Mouse (Mus musculus) kidney, embryonic 14.5 days (tissue): ENCODE measurements at regions not wholly inside any gene's neighbourhood (a gene's known extent, or its start where the extent isn't known, plus 50 kb on each side); places are given as distances from the start of the nearest gene placed in this dataset.

Experiments
- ATAC-seq: fragments of 200-750 bp; cut with Nextera tagmentation; 2 replicates; pipeline ENCODE4 v1.8.0; 2017; ENCODE audit warnings: moderate number of reproducible peaks, mild to moderate bottlenecking, moderate TSS enrichment, moderate library complexity; ENCODE audit not compliant: low FRiP score, low TSS enrichment
- H3K27ac ChIP-seq: fragments of 300-500 bp; sonication (generic); 2 replicates; pipeline ENCODE4 v1.5.1; 2014; ENCODE audit warnings: low read depth, mild to moderate bottlenecking, low read length, moderate library complexity, mixed read lengths
- H3K27me3 ChIP-seq: fragments of 300-500 bp; sonication (generic); 2 replicates; pipeline ENCODE4 v1.6.1; 2014; ENCODE audit warnings: mild to moderate bottlenecking, low read length; ENCODE audit not compliant: control insufficient read depth, insufficient read depth
- H3K36me3 ChIP-seq: fragments of 300-500 bp; sonication (generic); 2 replicates; pipeline ENCODE4 v1.6.1; 2014; ENCODE audit warnings: low read length, mixed read lengths; ENCODE audit not compliant: control insufficient read depth, insufficient read depth
- H3K4me1 ChIP-seq: fragments of 300-500 bp; sonication (generic); 2 replicates; pipeline ENCODE4 v1.6.1; 2014; ENCODE audit warnings: low read length, mixed read lengths; ENCODE audit not compliant: control insufficient read depth, insufficient read depth
- H3K4me2 ChIP-seq: fragments of 300-500 bp; sonication (generic); replicated peaks from 2 replicates; pipeline ENCODE4 v1.6.1; 2014; ENCODE audit warnings: low read depth, mild to moderate bottlenecking, low read length
- H3K4me3 ChIP-seq: fragments of 300-500 bp; sonication (generic); 2 replicates; pipeline ENCODE4 v1.5.1; 2014; ENCODE audit warnings: mild to moderate bottlenecking, low read length
- H3K9ac ChIP-seq: fragments of 300-500 bp; sonication (generic); 2 replicates; pipeline ENCODE4 v1.6.1; 2014; ENCODE audit warnings: low read depth, mild to moderate bottlenecking, low read length, moderate library complexity
- H3K9me3 ChIP-seq: fragments of 300-500 bp; sonication (generic); 2 replicates; pipeline ENCODE4 v1.6.1; 2016; ENCODE audit warnings: low read length; ENCODE audit not compliant: control insufficient read depth
- WGBS: fragments of 180-500 bp; shearing (Covaris S2); extraction: QIAGEN DNeasy Blood & Tissue Kit; methylation state at CpG from one replicate; pipeline ENCODE4 v1.1.7; 2014; 5-methylcytosine and 5-hydroxymethylcytosine counted together

- Histone ChIP-seq H3K9ac (no peak overlapping the region), H3K4me3 (no peak overlapping the region), H3K36me3 (no peaks in the 10 kb centered on the region), H3K27ac (no peak overlapping the region), H3K4me2 (no peak overlapping the region), H3K9me3 (no peaks in the 10 kb centered on the region), H3K4me1 (no peaks in the 10 kb centered on the region), H3K27me3 (no peaks in the 10 kb centered on the region)
- WGBS, result 76% methylated on average over 2 of the region's 2 CpGs
- ATAC-seq, result no peak
Observed at GRCm38 (mm10) chr15:61440284-61440683, 517.5 kb upstream of the A1bg start.

- Histone ChIP-seq H3K4me3 (no peak overlapping the region), H3K9ac (no peak overlapping the region), H3K9me3 (no peaks in the 10 kb centered on the region), H3K27ac (no peak overlapping the region), H3K4me1 (no peaks in the 10 kb centered on the region), H3K27me3 (no peaks in the 10 kb centered on the region), H3K4me2 (no peak overlapping the region), H3K36me3 (no peaks in the 10 kb centered on the region)
- 74% methylated on average over 2 of the region's 2 CpGs for WGBS
- no peak for ATAC-seq
Observed at GRCm38 (mm10) chr15:61439623-61440170, 516.9 kb upstream of the A1bg start.

GRCm38 (mm10) chr15:61428818-61429415, 506.1 kb upstream of the A1bg start:
- ATAC-seq, result no peak
- Histone ChIP-seq H3K36me3 (no peaks in the 10 kb centered on the region), H3K9ac (no peak overlapping the region), H3K4me2 (no peak overlapping the region), H3K4me3 (no peak overlapping the region), H3K4me1 (no peaks in the 10 kb centered on the region), H3K27me3 (no peaks in the 10 kb centered on the region), H3K27ac (no peak overlapping the region), H3K9me3 (no peaks in the 10 kb centered on the region)
- 88% methylated on average over 2 of the region's 2 CpGs for WGBS

- H3K4me1 ChIP-seq, result no peaks in the 10 kb centered on the region
- H3K36me3 ChIP-seq, result no peaks in the 10 kb centered on the region
- H3K4me3 ChIP-seq, result no peak overlapping the region
- H3K27me3 ChIP-seq, result no peaks in the 10 kb centered on the region
- no peak overlapping the region for H3K27ac ChIP-seq
- WGBS, result 55% methylated on average over 5 of the region's 5 CpGs
- H3K4me2 ChIP-seq, result no peak overlapping the region
- no peak overlapping the region for H3K9ac ChIP-seq
- H3K9me3 ChIP-seq, result no peaks in the 10 kb centered on the region
- ATAC-seq, result no peak
Observed at GRCm38 (mm10) chr15:61422989-61423388, 500.2 kb upstream of the A1bg start.

- no peak overlapping the region for H3K27ac ChIP-seq
- 94% methylated on average over 2 of the region's 2 CpGs for WGBS
- ATAC-seq, result no peak
- no peak overlapping the region for H3K9ac ChIP-seq
- H3K9me3 ChIP-seq, result no peaks in the 10 kb centered on the region
- H3K27me3 ChIP-seq, result no peaks in the 10 kb centered on the region
- no peak overlapping the region for H3K4me2 ChIP-seq
- no peaks in the 10 kb centered on the region for H3K36me3 ChIP-seq
- H3K4me1 ChIP-seq, result no peaks in the 10 kb centered on the region
- H3K4me3 ChIP-seq, result no peak overlapping the region
Observed at GRCm38 (mm10) chr15:61417506-61417905, 494.7 kb upstream of the A1bg start.

- 84% methylated on average over 3 of the region's 3 CpGs for WGBS
- H3K27me3 ChIP-seq, result no peaks in the 10 kb centered on the region
- H3K4me3 ChIP-seq, result no peak overlapping the region
- no peak overlapping the region for H3K27ac ChIP-seq
- no peak for ATAC-seq
- H3K9me3 ChIP-seq, result no peaks in the 10 kb centered on the region
- H3K9ac ChIP-seq, result no peak overlapping the region
- H3K4me1 ChIP-seq, result no peaks in the 10 kb centered on the region
- no peak overlapping the region for H3K4me2 ChIP-seq
- H3K36me3 ChIP-seq, result no peaks in the 10 kb centered on the region
Observed at GRCm38 (mm10) chr15:61416841-61417240, 494.0 kb upstream of the A1bg start.

- H3K9me3 ChIP-seq, result no peaks in the 10 kb centered on the region
- no peak overlapping the region for H3K9ac ChIP-seq
- no peak overlapping the region for H3K4me2 ChIP-seq
- no peak overlapping the region for H3K27ac ChIP-seq
- no peak overlapping the region for H3K4me3 ChIP-seq
- 57% methylated on average over 1 of the region's 1 CpGs for WGBS
- no peak for ATAC-seq
- no peaks in the 10 kb centered on the region for H3K36me3 ChIP-seq
- H3K4me1 ChIP-seq, result no peaks in the 10 kb centered on the region
- H3K27me3 ChIP-seq, result no peaks in the 10 kb centered on the region
Observed at GRCm38 (mm10) chr15:61415626-61416025, 492.8 kb upstream of the A1bg start.

- no peaks in the 10 kb centered on the region for H3K9me3 ChIP-seq
- H3K36me3 ChIP-seq, result no peaks in the 10 kb centered on the region
- H3K27ac ChIP-seq, result no peak overlapping the region
- H3K4me2 ChIP-seq, result no peak overlapping the region
- 77% methylated on average over 2 of the region's 2 CpGs for WGBS
- no peak overlapping the region for H3K9ac ChIP-seq
- H3K4me3 ChIP-seq, result no peak overlapping the region
- no peak for ATAC-seq
- no peaks in the 10 kb centered on the region for H3K27me3 ChIP-seq
- no peaks in the 10 kb centered on the region for H3K4me1 ChIP-seq
Observed at GRCm38 (mm10) chr15:61411821-61412220, 489.0 kb upstream of the A1bg start.

GRCm38 (mm10) chr15:61410789-61411188, 488.0 kb upstream of the A1bg start:
- 86% methylated on average over 2 of the region's 2 CpGs for WGBS
- H3K27me3 ChIP-seq, result no peaks in the 10 kb centered on the region
- H3K4me3 ChIP-seq, result no peak overlapping the region
- no peaks in the 10 kb centered on the region for H3K36me3 ChIP-seq
- H3K27ac ChIP-seq, result no peak overlapping the region
- ATAC-seq, result no peak
- no peak overlapping the region for H3K9ac ChIP-seq
- H3K4me2 ChIP-seq, result no peak overlapping the region
- no peaks in the 10 kb centered on the region for H3K9me3 ChIP-seq
- H3K4me1 ChIP-seq, result no peaks in the 10 kb centered on the region
